In the genomic region with DNA sequence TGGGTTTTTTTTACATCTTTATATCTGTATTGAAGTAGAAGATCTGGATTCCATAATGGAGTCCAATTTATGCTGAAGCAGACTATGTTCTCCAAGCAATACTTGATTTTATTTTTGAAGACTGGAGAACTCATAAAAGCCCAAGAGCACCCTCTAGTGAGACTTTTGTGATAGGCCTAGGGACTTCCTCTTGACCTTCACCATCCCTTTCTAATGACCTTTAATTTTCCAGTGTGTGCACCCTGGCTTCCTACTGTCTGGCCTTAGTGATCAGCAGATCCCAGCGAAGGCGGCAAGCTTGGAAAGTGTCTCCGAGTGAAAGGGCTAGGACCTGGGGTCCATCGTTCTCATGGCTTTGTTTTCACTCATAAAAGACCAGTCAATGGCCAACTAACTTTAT, we compare ENCODE assay signal across 8 mouse cellular contexts.
DNase-seq lines count a peak whose midpoint lies in the region; ATAC-seq and TF ChIP-seq lines count a peak whose summit lies in the region.

No protein-coding gene starts in this region.

- ATAC-seq in forebrain, embryonic 12.5 days (ENCODE audit: low FRiP score), result no peak

- H3K27me3 ChIP-seq in forebrain, embryonic 12.5 days, result no peaks in the 10 kb centered on the region

- no peak overlapping the region for H3K4me3 ChIP-seq in layer of hippocampus, adult 2 months
- H3K4me3 ChIP-seq in forebrain, embryonic 12.5 days (replicated peaks), result no peak overlapping the region

- H3K9me3 ChIP-seq in forebrain, embryonic 12.5 days, result no peaks in the 10 kb centered on the region

- 58% methylated on average over 4 of the region's 4 CpGs for WGBS in forebrain, embryonic 12.5 days

- DNase-seq in layer of hippocampus, adult 2 months (ENCODE audit: low spot score in 2 of 2), result no peak
- no peak for DNase-seq in layer of hippocampus, adult 9-10 months (ENCODE audit: low spot score)
- DNase-seq in MEL-GATA-1-ER (ENCODE audit: extremely low read depth, low read depth), result peak; percentile 9
- DNase-seq in embryo, embryonic 11 days, result peak; percentile 51
- peak; percentile 63 for DNase-seq in lung, postnatal 36 days
- no peak for DNase-seq in urinary bladder, adult 2 months (ENCODE audit: low spot score)
- DNase-seq in thymus, adult 18-20 months, result no peak

- H3K27ac ChIP-seq in layer of hippocampus, adult 2 months, result peak overlapping the region; percentile 67
- no peak overlapping the region for H3K27ac ChIP-seq in forebrain, embryonic 12.5 days

- no peak overlapping the region for H3K4me2 ChIP-seq in forebrain, embryonic 12.5 days

- TF ChIP-seq CTCF in layer of hippocampus, adult 2 months (conservative IDR thresholded peaks at IDR 0.05), result peak; percentile 77

- no peak overlapping the region for H3K9ac ChIP-seq in forebrain, embryonic 12.5 days

- no peaks in the 10 kb centered on the region for H3K36me3 ChIP-seq in forebrain, embryonic 12.5 days (replicated peaks)

- no peaks in the 10 kb centered on the region for H3K4me1 ChIP-seq in forebrain, embryonic 12.5 days

Comparison
In these comparisons a context has a peak if more than half of its experiments do, and no peak if none do; other contexts are left out.
1. DNase-seq: peak in MEL-GATA-1-ER (single experiment), embryo, embryonic 11 days (single experiment) and lung, postnatal 36 days (single experiment); none in layer of hippocampus, adult 2 months (0 of 2), layer of hippocampus, adult 9-10 months (single experiment), urinary bladder, adult 2 months (single experiment) and thymus, adult 18-20 months (0 of 2).